Mouse (Mus musculus): ENCODE measurements around the gene Dpm3. TPM values are rescaled to one million over a fixed set of nuclear protein-coding genes. Genes with fewer than 3 reads are reported as not detected.

Gene Dpm3
- polyA plus RNA-seq, 1 experiment from 2014 or later: 119 TPM

- peak; percentile 75 for TF ChIP-seq CTCF (IDR thresholded peaks at IDR 0.05; ENCODE audit: low read depth)
- Histone ChIP-seq H3K27me3 (ENCODE audit: insufficient read depth, low read length) (no peaks in the 10 kb centered on the region), H3K4me3 (ENCODE audit: low read depth, low read length) (no peak overlapping the region), H3K36me3 (ENCODE audit: insufficient read depth) (peaks cover 12% of the 10 kb centered on the region), H3K9me3 (ENCODE audit: low read depth, low read length) (no peaks in the 10 kb centered on the region), H3K4me2 (peak overlapping the region; percentile 41; the same call in 1 of the 2 replicates), H3K9ac (no peak overlapping the region), H3K4me1 (ENCODE audit: insufficient read depth) (peaks cover 15% of the 10 kb centered on the region), H3K27ac (ENCODE audit: low read depth) (0 out of 2 replicates have a peak overlapping the region, but pooled peaks have one; percentile 7)
- WGBS: 24% methylated on average over 7 of the region's 7 CpGs
- DNase-seq: peak; percentile 78
- ATAC-seq (ENCODE audit: insufficient read depth): no peak
Measured at GRCm38 (mm10) chr3:89250435-89251040, 8.6 kb upstream of the Dpm3 start.

GRCm38 (mm10) chr3:89251365-89251895, 7.7 kb upstream of the Dpm3 start:
- Histone ChIP-seq H3K36me3 (ENCODE audit: insufficient read depth) (peaks cover 12% of the 10 kb centered on the region), H3K4me3 (ENCODE audit: low read depth, low read length) (no peak overlapping the region), H3K4me1 (ENCODE audit: insufficient read depth) (peaks cover 15% of the 10 kb centered on the region), H3K9ac (no peak overlapping the region; the same call in 1 of the 2 replicates), H3K27ac (ENCODE audit: low read depth) (peak overlapping the region; percentile 56; the same call in 1 of the 2 replicates), H3K27me3 (ENCODE audit: insufficient read depth, low read length) (no peaks in the 10 kb centered on the region), H3K4me2 (peak overlapping the region; percentile 41), H3K9me3 (ENCODE audit: low read depth, low read length) (no peaks in the 10 kb centered on the region)
- peak; percentile 70 for DNase-seq
- 5% methylated on average over 17 of the region's 17 CpGs for WGBS
- peak; percentile 54 for ATAC-seq (ENCODE audit: insufficient read depth)
- TF ChIP-seq CTCF (IDR thresholded peaks at IDR 0.05; ENCODE audit: low read depth): no peak

GRCm38 (mm10) chr3:89254994-89255393, 4.2 kb upstream of the Dpm3 start:
- Histone ChIP-seq H3K9ac (no peak overlapping the region), H3K27ac (ENCODE audit: low read depth) (no peak overlapping the region), H3K9me3 (ENCODE audit: low read depth, low read length) (no peaks in the 10 kb centered on the region), H3K4me1 (ENCODE audit: insufficient read depth) (peaks cover 9% of the 10 kb centered on the region; the same call in 1 of the 2 replicates), H3K4me3 (ENCODE audit: low read depth, low read length) (no peak overlapping the region), H3K36me3 (ENCODE audit: insufficient read depth) (no peaks in the 10 kb centered on the region), H3K27me3 (ENCODE audit: insufficient read depth, low read length) (no peaks in the 10 kb centered on the region), H3K4me2 (no peak overlapping the region)
- ATAC-seq (ENCODE audit: insufficient read depth) (no peak), DNase-seq (no peak)
- no peak for TF ChIP-seq CTCF (IDR thresholded peaks at IDR 0.05; ENCODE audit: low read depth)
- WGBS: 78% methylated on average over 5 of the region's 5 CpGs

- H3K27me3 ChIP-seq (ENCODE audit: insufficient read depth, low read length): no peaks in the 10 kb centered on the region
- no peak for DNase-seq
- H3K4me2 ChIP-seq: no peak overlapping the region
- peaks cover 8% of the 10 kb centered on the region; the same call in 1 of the 2 replicates for H3K4me1 ChIP-seq (ENCODE audit: insufficient read depth)
- H3K4me3 ChIP-seq (ENCODE audit: low read depth, low read length): no peak overlapping the region
- no peak overlapping the region for H3K27ac ChIP-seq (ENCODE audit: low read depth)
- H3K36me3 ChIP-seq (ENCODE audit: insufficient read depth): no peaks in the 10 kb centered on the region
- no peak overlapping the region for H3K9ac ChIP-seq
- no peak for ATAC-seq (ENCODE audit: insufficient read depth)
- no peak for TF ChIP-seq CTCF (IDR thresholded peaks at IDR 0.05; ENCODE audit: low read depth)
- no peaks in the 10 kb centered on the region for H3K9me3 ChIP-seq (ENCODE audit: low read depth, low read length)
- 74% methylated on average over 5 of the region's 5 CpGs for WGBS
Measured at GRCm38 (mm10) chr3:89256177-89256576, 3.0 kb upstream of the Dpm3 start.

GRCm38 (mm10) chr3:89260211-89260610, 1.1 kb downstream of the Dpm3 start:
- Histone ChIP-seq H3K27me3 (ENCODE audit: insufficient read depth, low read length) (no peaks in the 10 kb centered on the region), H3K4me3 (ENCODE audit: low read depth, low read length) (no peak overlapping the region), H3K4me2 (no peak overlapping the region), H3K27ac (ENCODE audit: low read depth) (no peak overlapping the region), H3K4me1 (ENCODE audit: insufficient read depth) (no peaks in the 10 kb centered on the region), H3K9ac (no peak overlapping the region), H3K36me3 (ENCODE audit: insufficient read depth) (no peaks in the 10 kb centered on the region), H3K9me3 (ENCODE audit: low read depth, low read length) (no peaks in the 10 kb centered on the region)
- no peak for DNase-seq
- no peak for TF ChIP-seq CTCF (IDR thresholded peaks at IDR 0.05; ENCODE audit: low read depth)
- 52% methylated on average over 3 of the region's 3 CpGs for WGBS
- ATAC-seq (ENCODE audit: insufficient read depth): no peak

- TF ChIP-seq CTCF (IDR thresholded peaks at IDR 0.05; ENCODE audit: low read depth): no peak
- no peak overlapping the region for H3K4me3 ChIP-seq (ENCODE audit: low read depth, low read length)
- H3K9me3 ChIP-seq (ENCODE audit: low read depth, low read length): no peaks in the 10 kb centered on the region
- H3K4me2 ChIP-seq: no peak overlapping the region
- no peak overlapping the region for H3K27ac ChIP-seq (ENCODE audit: low read depth)
- no peak for ATAC-seq (ENCODE audit: insufficient read depth)
- no peak for DNase-seq
- no peaks in the 10 kb centered on the region for H3K4me1 ChIP-seq (ENCODE audit: insufficient read depth)
- H3K36me3 ChIP-seq (ENCODE audit: insufficient read depth): no peaks in the 10 kb centered on the region
- WGBS: 62% methylated on average over 10 of the region's 10 CpGs
- H3K9ac ChIP-seq: no peak overlapping the region
- no peaks in the 10 kb centered on the region for H3K27me3 ChIP-seq (ENCODE audit: insufficient read depth, low read length)
Measured at GRCm38 (mm10) chr3:89262417-89262816, 3.3 kb downstream of the Dpm3 start.

- H3K27me3 ChIP-seq (ENCODE audit: insufficient read depth, low read length): no peaks in the 10 kb centered on the region
- H3K9me3 ChIP-seq (ENCODE audit: low read depth, low read length): no peaks in the 10 kb centered on the region
- peak overlapping the region; percentile 87 for H3K4me2 ChIP-seq
- peak overlapping the region; percentile 69 for H3K27ac ChIP-seq (ENCODE audit: low read depth)
- H3K36me3 ChIP-seq (ENCODE audit: insufficient read depth): peaks cover 17% of the 10 kb centered on the region
- ATAC-seq (ENCODE audit: insufficient read depth) (peak; percentile 89), DNase-seq (peak; percentile 94)
- peak overlapping the region; percentile 75 for H3K4me3 ChIP-seq (ENCODE audit: low read depth, low read length)
- H3K9ac ChIP-seq: peak overlapping the region; percentile 89
- TF ChIP-seq CTCF (IDR thresholded peaks at IDR 0.05; ENCODE audit: low read depth): no peak
- WGBS: under 1% methylated on average over 20 of the region's 20 CpGs
- H3K4me1 ChIP-seq (ENCODE audit: insufficient read depth): peaks cover 13% of the 10 kb centered on the region
Measured at GRCm38 (mm10) chr3:89266439-89266893, 7.3 kb downstream of the Dpm3 start.

Measured in lung, embryonic 14.5 days (tissue).